Mouse (Mus musculus) thymus, adult 2 months (tissue): Measurements from ENCODE around the gene Gm10198.

ENCODE experiments used
- CTCF ChIP-seq: fragments of 200-500 bp; IDR thresholded peaks from 2 replicates; pipeline ENCODE4 v1.5.1; 2012; ENCODE audit warnings: mild to moderate bottlenecking, control low read depth, low read length, moderate library complexity, borderline replicate concordance; ENCODE audit not compliant: control insufficient read depth, poor library complexity, insufficient read depth; ENCODE audit errors: extremely low read depth
- POLR2A ChIP-seq: fragments of 200-500 bp; IDR thresholded peaks from 2 replicates; pipeline ENCODE4 v1.6.1; 2012; ENCODE audit warnings: mild to moderate bottlenecking, low read length, control low read depth, moderate library complexity; ENCODE audit not compliant: control insufficient read depth, poor library complexity, insufficient read depth; ENCODE audit errors: extremely low read depth

DNA sequence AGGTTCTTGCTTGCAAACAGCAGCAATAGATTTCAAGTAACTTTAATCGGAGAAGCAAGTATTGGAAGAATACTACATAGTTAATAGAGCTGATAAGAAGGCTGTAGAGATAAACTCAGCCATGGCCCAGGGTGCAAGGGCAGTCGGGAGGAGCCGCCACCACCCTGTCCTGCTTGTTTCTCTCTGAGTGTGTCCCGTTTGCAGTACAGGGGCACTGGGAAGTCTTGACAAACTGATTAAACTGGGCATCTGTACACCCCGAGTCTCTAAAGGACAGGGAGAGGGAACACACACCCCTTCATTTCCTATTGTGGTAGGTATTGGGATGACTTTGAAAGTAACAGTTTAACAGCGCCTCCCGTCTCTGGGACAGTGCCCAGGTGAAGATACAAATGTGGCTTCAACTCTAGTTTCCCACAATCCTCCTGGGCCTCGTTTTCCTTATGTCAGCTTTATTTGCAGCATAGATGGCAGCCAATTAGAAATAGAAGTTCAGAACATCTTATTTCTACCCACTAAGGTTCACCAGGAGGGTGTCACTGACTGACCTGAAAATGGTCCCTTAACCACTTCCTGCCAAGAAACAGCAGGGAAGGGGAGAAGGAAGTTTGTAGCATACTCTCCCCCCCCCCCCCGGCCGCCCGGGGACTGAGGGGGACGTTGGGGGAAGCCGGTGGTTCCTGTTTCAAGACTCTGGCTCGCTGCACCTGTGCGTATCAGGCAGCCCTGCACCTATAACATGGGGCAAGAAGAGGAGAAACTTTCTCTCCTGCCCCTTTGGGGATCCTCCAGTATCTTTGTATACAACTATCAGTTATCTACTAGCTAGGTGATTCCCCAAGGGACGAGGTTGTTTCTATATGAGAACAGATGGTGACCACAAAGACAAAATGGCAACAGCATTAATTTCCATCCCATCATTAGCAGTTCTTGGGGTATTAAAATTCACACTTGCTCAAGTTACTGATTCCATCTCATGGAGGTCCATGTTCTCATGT, 41.9 kb downstream of the Gm10198 start:
- TF ChIP-seq CTCF (no peak), POLR2A (no peak)
